Mouse (Mus musculus): Measurements from ENCODE around the gene Mbnl2.

Gene Mbnl2

DNA sequence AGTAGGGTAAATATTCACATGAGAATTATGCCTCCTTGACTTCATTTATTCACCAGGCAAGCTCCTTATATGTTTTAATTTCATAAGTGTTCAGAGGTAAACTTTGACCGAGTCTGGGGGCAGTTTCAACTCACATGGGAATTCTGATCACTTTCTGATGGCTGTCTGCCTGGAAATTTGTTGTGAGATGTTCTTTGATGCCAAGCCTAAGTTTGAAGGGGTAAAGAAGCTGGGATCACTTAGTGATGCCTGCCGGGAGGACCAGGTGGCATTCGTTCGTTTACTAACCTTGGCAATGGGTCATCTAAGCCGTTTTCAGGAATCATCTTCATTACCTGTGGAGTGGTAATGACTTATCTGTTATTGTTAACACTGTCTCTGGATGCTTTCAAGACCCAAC is 23.0 kb downstream of the Mbnl2 start:
- no peak for DNase-seq

DNA sequence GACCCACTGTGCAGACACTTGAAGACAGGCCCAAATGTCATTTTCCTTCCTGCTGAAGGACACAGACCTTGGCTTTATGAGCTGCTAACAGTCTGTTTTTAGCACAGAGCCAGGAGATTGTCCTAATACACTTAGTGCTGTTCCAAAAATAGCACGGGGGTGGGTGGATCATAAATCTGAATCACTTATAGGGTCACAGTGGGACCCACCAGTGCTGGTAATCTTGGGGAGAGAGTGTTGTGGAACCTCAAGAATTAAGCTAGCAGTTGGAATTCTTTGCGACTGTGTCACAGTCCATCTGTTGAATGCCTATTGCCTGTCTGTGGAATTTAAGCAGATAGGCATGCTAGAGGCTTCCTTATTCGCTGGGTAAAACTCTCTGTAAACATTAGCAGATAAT is 24.2 kb downstream of the Mbnl2 start:
- DNase-seq, result no peak

DNA sequence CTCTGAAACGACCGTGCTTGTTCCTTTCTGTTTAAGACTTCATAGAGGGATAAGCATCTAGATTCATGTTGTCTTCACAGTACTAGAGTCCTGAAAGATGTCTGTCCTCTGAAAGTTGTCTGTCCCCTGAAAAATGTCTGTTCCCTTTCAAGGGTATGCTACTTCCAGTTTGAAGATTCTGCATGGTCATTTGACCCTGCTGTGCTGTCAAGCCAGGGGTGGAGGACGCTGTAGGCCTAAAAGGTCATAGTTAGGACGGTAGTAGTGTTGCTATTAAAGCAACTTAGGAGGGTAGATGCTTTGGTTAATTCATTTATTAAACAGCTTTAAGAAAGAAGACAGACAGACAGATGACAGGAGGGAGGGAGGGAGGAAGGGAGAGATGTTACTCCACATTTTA is 24.7 kb downstream of the Mbnl2 start:
- no peak for DNase-seq

DNA sequence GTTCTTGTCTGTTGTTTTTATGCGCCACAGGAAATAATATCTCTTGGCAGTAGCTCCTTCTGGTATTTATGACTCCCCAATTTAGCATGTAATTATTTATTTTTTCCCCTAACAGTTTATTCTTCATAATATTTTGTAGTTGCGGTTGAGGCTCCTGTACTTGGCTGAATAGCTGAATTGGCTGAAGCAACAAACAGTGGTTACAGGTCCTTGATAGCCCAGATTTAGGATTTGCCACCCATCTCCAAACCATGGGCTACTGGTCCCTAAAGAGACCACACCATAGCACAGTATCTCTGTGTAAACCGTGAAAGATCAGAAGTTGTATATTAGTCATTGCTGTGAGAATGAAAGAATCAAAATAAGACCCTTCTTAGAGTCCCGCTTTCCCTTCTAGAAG is 25.3 kb downstream of the Mbnl2 start:
- no peak for DNase-seq

DNA sequence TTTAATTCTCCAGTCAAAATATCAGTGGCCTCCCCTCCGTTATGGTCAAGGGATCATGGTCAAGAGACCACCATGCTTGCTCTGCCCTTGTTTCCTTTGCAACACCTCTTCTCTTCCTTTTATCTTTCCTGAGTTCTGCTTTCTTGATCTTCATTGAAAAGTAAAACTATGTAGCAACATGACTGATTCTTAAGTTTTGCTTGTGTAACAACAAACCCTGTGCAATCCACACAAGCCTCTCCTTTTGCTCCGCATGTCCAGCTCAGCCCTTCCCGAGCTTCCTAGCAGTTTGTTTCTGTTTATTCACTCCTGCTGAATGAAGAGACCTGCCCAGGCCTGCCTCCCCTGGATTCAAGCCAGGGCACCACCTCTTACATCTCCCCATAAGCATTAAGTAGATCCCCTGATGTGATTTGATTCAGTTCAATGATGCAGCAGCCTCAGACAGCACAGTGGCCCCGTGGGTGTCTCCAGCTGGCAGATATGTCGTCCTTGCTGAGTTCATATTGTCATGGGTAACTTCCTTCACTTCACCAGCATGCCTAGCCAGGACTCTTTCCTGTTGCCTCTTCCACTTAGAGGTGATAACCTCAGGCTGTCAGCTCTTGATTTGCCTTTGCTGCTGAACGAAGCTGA is 27.6 kb downstream of the Mbnl2 start:
- peak; percentile 58 for DNase-seq

DNA sequence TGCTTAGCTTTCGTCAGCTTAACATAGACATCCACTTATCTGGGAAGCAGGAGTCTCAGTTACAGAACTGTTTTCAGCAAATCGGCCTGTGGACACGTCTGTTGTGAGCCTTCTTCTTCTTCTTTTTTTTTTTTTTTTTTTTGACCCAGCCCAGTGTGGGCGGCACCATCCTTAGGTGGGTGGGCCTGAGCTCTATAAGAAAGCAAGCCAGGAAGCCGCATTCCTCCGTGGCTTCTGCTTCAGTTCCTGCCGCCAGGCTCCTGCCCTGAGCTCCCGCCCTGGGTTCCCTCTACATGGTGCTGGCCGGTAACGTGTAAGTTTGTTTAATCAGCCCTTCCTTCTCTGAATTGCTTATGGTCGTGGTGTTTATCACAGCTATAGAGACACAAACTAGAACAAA is 30.8 kb downstream of the Mbnl2 start:
- no peak for DNase-seq

DNA sequence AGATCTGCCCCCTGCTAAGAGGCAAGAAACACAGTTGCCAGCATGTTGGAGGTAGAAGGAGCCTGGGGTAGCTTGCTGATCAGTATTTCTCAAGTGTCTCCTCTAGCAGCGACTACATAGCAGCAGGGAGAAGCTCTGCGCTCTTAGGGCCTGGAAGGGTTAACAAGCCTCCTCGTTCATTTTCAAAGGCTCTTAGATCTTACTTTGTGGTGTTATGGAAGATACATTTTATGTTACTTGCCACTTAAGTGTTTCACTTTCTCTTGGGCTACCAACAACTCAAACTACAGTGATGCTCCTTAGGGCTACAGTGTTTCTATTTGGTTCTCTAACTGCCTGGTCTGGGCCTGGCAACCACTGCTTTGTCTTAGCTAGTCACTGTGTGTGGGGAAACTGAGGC is 31.9 kb downstream of the Mbnl2 start:
- DNase-seq, result no peak

DNA sequence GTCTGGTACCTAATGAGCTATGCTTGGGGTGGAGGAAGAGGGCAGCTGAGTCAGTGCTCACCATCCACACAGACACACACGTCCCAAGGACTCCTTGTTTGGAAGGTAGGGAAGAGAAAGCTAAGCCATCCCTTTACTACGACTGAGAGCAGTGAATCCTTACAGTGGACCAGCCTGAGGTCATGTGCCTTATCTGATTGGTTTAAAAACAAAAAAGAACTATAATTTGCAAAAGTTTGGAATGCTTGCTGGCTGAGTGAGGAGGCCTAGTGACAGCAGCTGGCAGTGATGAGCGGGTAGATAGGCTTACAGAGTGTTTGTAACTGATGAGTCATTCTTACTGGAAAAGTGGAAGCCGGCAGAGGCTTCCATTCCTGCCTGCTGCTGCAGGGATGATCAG is 32.5 kb downstream of the Mbnl2 start:
- peak; percentile 3 for DNase-seq

DNA sequence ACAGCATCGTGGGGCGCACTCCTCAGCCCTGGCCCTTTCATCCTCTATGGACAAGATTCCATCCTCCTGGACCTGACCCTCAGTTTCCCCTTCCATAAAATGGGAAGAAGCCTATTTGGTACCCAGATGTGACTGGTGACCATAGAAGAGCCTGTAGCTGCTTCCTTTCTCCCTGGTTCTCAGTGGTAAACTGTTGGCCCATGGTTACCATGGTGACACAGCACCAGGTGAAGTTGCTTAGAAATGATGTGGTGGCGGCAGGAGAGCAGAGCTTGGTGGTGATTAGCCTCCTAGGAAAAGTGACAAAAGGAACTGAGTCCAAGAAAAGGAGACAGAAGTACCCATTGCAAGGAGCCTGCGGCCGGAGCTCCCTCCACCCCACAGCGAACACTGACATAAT is 34.2 kb downstream of the Mbnl2 start:
- DNase-seq, result no peak

DNA sequence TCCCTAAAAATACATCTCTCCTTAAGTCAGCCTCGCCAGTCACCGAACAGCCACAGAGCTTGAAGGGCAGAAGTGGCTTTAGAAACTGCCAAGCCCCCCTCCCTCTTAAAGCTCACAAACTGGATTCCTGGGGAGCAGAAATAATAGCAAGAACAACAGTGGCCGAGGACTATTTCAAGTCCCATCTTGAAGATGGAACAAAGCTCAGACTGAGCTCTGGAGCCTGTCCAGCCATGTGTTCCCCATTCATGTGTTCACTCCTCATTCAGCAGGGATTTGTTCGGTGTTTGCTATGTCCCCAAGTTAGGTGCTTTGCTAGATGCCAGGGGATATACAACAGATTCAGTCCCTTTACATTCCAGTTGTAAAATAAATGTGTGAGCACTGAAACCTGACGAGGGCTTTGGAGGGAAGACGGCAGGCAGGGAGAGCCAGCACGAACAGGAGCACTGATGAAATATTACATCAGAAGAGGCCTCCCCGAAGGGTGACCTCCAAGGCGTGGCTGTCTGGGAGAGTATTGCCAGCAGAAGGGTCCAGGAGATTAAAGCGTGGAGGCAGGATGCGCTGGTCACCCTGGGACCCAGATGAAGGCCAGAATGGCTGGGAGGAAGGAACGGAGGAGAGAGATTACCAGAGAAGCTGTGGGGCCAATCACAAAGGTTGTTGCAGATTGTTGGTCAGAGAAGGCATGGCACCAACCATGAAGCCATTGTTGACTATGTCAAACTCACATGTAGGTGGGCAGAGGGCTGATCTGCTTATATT is 36.0 kb downstream of the Mbnl2 start:
- DNase-seq, result no peak

DNA sequence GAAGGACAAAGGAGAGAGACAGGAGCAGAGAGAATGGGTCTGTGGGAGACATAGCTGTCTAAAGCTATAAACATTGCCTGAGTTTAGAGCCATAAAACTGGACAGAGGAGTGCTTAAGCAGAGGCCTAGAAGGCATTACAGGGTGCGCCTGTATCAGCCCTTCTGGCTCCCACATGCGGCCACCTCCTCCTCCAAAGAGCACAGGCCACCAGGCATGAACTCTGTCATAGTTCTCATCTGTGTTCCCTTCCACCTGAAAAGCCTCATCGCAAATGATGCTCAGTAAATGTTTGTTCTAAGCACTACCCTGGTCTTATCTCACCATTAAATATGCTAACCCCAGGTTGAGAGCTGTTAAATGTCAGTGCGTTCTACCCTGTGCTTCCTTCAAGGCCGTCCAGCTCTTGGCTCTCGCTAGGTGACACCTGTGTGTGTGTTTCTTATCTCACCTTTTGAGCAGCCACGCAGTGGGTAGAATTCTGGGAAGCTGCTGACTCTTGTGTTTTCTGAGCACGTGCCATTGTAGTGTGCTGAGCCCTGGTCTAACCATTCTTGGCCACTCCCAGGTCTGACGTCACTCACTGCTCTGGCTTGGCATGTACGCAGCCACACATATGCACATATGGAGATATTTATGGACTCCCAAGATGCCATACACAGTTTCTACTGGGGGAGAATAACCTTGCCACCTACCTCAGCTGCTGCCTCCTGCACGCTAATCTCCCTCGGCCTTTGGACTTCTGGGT is 37.4 kb downstream of the Mbnl2 start:
- no peak for DNase-seq

DNA sequence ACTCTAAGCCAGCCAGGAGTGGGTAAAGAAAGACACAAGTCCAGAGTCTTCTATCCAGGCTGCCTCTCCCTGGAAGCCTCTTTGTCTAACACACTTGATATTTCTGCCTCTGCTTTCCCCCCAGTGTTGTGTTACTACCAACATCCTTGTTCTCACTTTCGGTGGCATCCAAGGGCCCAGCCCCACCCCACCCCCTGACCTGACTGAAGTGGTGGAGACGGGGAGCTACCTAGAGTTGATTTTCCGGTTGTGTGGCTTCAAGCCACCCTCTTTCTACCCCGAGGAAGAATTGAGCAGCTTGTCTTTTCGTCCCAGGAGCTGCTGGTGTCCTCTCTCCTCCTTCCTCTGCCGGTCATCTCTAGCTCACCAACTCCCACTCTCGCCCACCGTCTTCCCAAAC is 38.0 kb downstream of the Mbnl2 start:
- no peak for DNase-seq

DNA sequence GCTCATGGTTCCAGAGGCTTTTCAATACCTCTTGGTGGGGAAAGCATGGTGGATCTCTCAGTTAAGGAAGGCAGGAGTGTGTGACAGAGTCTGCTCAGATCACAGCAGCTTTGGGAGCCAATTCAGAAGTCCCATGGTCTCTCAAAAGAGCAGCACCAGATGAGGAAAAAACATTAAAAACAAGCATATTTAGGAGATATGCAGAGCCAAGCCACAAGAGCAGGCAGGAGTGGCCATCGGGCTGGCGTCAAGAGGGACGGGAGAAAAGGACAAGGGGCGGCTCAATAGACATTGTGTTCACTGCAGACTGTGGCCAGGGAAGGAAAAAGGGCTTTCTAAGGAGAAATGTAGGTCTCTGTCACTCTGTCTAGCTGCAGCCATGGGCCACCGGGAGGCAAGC is 40.3 kb downstream of the Mbnl2 start:
- no peak for DNase-seq

DNA sequence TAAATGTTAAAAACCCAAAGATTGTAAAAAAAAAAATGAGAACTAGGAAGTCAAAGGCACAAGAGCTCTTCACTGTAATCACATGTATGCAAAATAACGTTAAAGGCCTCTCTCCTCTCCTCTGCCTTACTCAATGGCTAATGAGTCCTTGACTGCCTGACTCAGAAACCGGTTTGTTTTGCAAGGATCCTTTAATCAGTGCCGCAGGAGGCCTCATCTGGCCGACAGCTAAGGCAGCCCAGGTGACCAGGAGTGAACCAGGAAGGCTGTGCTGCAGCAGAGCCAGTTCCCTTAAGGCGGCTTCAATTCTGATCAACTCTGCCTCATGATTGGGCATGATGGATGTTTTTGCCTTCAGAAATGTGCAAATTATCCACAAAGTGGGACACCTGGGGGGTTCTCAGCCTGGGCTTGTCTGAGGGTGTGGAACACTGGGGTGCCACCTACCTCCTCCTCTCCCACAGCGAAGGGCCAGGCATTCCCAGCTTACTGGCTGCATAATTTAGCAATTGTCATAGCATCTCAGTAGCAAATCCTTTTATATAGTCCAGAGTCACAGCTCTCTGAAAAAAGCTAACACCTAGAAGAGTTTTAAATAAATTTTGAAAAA is 43.0 kb downstream of the Mbnl2 start:
- no peak for DNase-seq

DNA sequence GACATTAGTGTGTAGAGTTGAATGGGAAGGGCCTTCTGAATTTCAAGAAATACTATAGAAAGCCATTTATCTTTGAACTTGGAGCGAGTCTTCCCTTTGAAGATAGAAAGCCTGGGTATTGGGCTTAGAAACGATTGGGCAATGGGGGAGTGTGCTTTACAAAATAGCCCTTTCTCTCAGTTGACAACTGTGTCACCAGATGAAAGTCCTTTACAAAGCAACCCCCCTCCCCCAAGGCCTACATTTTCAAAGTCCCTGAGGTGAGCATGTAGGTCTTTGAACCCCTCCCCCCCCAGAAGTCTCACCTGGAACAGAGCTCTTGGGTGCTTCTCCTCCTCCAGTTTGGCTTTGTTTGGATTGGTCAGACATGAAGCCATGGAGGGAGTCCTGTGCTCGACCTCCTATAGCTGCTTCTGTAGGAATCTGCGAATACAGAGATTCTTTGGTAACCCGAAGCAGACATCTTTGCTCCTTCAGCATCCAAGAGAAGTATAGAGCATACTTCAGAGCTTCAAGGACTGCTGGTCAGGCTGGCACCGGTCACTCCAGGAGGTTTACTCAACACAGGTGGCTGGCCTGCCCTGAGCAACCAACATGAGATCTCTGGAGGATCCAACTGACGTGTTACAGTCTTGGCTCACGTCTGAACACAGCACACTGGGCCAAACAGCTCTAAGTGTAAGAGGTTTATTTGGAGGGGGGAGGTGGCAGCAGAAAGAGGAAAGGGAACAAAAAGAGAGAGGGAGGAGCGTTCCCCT is 43.7 kb downstream of the Mbnl2 start:
- DNase-seq, result no peak

DNA sequence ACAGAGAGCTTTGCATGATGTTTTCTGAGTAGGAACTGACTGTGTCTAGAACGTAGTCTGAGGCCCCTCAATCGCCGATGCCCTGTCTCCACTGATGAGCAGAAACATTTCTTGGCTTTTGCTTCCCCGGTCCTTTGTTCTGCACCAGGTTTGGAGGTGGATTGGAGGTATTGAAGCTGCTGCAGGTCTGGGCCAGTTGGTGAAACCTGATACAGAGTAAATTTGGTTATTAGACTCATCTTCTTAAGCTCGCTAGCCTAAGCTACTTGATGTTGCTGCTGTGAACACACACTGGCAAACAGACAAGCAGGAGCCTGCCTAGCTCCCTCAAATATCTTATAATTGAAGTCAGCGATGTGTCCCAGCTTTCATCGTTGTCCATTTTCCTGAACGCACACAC is 46.6 kb downstream of the Mbnl2 start:
- no peak for DNase-seq

DNA sequence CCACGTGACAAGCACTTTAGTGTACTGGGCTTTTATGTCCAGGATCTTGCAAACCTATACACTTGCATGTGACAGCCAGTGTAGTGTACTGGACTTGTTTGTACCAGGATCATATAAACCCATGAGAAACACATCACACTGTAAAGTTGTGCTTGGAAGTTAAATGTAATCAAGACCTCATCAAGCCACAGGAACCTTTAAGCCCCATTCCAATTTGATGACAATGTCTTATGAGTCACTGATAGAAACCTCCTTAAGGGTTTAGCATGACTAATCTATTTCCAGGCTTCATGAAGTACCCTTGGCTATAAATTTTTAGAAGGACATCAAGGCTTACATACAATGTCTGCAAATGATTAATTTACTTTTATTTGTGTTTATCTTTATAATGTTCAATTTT is 47.6 kb downstream of the Mbnl2 start:
- no peak for DNase-seq

DNA sequence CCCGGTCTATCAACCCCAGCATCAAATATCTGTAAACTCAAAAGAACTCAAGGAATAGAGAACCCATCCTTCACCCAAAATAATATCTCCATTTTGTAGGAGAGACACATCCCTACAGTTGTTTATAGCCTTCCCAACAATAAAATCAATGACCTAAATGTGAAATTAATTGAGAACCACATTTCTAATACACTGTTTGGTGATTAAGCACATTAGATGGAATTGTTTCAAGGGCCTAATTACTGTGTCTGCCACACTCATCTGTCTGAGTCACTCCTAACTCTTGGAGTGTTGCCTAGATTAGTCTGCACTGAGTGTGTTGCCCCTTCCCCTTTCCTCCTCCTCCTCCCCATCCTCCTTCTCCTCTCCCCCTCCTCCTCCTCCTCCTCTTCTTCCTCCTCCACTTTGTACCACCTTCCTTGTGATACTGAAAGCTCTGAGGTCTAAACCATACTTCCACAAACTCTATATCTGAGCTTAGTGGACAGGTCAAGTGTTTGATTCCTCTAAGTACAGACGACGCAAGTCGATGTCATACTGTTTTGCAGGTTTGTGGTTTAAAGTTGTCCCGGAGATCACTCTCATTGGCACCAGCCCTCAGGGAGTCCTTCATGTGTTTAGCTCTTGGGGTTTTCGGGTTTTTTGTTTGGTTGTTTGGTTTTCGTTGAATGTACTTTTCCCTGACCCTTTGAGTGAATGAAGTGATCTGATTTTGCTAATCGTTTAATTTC is 48.8 kb downstream of the Mbnl2 start:
- no peak for DNase-seq

DNA sequence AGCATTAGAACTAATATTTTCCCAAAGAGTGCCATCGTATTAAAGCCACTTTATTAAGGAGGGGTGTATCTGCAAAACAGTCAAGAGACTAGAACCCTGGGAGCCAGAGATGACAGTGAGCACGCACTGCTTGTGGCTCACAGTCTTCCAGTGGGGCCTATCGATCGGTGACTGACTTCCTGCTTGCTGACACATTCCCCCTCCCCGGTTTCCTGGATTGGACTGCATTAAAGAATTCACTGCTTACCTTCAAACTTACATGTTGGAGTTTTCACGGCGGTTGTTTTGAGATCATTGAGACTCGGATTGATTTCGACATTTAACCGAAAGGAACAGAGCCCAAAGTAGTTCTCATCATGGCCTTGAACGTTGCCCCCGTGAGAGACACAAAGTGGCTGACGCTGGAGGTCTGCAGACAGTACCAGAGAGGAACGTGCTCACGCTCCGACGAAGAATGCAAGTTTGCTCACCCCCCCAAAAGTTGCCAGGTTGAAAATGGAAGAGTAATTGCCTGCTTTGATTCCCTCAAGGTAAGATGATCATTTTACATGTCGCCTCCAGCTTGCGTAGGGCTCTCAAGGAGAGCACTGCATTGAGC is 49.5 kb downstream of the Mbnl2 start:
- DNase-seq, result no peak

DNA sequence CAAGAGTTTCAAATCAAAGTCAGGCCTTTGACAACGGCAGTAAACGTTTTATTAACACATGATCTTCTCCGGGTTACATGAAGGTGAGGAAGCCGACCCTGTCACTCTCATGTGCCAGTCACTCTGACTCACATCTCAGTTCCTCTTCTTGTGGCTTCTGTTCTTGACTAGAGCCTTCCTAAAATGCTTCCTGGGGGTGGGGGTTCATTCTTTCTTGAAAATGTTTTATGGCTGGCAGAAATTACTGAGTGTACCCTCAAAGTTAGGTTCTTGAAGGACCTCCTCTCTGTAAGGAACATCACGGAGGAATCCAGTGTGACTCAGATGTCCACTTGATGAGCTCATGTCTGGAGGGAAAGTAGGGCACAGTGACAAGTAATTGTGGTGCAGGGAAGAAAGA is 50.2 kb downstream of the Mbnl2 start:
- no peak for DNase-seq

DNA sequence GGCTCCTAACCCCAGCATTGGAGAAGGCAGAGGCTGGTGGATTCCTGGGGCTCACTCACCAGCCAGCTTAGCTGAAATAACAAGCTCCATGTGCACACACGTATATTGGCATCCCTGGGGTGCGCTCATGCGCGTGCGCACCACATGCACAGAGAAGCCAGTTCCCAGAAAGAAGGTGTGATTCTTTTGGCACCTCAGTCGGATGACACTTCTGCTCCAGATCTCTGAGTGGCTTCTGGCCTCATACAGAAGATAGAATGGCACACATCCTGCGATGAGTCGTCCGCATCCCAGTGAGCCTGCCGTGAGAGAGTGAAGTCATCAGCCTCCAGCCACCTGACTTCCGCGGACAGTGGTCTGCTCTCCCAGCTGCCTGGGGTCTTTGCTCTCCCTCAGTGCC is 55.0 kb downstream of the Mbnl2 start:
- DNase-seq, result no peak

All from kidney, adult 11 months (tissue).